Mouse (Mus musculus) c-Kit-positive CD71-positive TER-119-negative erythroid progenitor cells, embryonic 14.5 days (primary cell): Measurements from ENCODE around the gene Cda.

Experiments
- DNase-seq: peaks from one replicate; pipeline ENCODE4 v3.0.0-alpha.2; 2013; ENCODE audit warnings: low read depth

Cda gene

DNA sequence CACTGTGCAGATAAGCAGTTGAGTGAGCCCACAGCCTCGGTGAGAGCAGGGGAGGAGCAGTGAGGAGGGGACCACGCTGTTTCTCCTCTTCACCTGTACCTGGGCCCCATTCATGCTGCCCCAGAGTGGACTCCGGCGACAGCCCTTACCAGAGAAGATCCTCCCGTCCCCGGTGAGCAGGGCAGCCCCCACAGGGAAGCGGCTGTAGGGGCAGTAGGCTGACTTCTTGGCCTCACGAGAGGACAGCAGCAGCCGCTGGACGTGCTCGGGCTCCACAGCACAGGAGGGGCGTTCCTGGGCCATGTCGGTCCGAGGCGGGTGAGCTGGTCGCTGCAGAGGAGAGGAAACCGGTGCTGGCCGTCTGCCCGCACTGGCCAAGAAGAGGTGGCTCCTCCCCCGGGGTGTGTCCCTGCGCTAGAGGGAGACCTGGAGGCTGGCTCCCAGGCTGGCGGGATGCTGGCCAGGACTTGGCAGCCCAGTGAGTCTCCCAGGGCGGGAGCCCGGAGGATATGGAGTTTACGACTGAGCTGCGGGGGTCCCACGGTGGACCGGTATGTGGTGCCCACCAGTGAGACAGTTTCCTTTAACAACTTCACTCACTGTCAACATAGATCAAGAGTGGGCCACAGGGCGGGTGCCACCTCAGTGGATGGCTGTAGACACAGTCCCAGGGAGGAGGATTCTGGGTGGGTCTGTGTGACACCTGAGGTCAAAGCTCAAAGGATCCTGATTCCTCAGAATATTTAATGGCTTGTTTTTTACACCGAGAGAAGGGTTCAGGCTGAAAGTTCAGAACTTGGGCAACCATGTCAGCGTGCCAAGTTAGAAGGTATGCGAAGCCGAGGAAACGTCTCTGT is at the start of gene Cda:
Gene Cda (minus strand): TSS at position 352 of the 857 bp plus-strand sequence.
- no peak for DNase-seq

GRCm38 (mm10) chr4:138416414-138416813 is 48.6 kb upstream of the Cda start:
- DNase-seq = no peak

GRCm38 (mm10) chr4:138415991-138416390 is 48.2 kb upstream of the Cda start:
- no peak for DNase-seq

- DNase-seq = no peak
Observed at GRCm38 (mm10) chr4:138414725-138415124, 46.9 kb upstream of the Cda start.

DNA sequence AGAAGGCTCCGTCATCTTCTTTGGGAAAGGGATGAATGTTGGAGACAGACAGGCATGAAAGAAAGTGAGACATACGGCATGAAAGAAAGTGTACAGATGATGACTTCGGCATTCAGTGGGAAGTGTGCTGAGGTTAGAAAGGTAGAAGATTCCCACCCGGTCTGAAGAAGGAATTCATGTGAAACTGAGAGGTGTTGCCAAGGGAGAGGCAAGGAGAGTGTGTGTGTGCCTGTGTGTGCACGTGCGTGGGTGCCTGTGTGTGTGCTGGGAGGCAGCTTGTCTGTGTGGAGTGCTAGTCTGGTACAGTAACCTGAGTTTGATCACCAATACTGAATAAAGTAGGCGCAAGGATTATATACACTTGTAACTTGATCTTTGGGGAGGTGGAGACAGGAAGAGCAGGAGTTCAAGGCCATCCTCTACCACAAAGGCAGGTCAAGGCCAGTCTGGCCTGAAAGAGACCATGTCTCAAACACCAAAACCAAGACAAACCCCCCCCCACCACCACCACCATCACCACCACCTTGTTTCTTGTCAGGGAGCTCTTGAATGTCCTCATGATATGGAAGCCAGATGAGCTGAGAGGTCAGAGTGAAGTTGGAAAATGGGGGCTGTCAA is 43.8 kb upstream of the Cda start:
- DNase-seq = no peak

DNA sequence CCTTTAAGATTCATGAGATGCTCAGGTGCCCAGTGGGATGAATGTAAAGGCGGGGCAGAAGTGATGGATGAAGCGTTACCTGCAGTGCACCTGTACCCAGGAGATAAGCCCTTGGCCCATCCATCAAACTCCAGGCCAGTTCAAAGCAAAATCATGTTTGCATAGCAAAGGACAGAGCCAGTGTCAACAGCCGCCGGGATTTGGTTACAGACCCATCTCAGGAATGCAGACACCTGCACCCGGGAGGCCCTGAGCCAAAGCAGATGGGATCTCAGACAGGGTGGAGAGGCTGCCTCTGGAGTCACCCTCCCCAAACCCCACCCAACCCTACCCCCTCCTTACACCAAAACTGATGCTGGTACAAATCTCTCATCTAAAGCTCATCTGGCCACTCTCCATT is 43.2 kb upstream of the Cda start:
- no peak for DNase-seq

- DNase-seq = no peak
Observed at GRCm38 (mm10) chr4:138407479-138408194, 39.8 kb upstream of the Cda start.

DNA sequence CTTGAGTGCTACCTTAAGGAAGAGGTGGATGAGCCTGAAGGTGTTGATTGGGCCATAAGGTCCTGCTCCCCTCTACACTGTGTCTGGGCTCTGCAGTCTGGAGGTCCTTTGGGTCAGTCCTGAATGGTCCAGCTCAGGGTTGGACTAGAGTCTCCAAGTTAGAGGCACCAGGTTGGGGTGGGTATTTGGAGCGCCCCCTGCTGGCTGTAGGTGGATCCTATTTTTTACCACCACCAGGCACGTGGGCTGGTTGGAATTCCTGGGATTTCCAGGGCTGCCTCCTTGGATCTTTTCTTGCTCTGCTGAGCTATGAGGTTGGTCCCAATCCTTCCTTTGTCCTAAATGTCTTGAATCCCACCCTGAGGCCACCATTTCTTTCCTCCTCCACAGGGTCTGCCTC is 37.0 kb upstream of the Cda start:
- no peak for DNase-seq

- no peak for DNase-seq
Observed at GRCm38 (mm10) chr4:138396711-138397110, 28.9 kb upstream of the Cda start.

- no peak for DNase-seq
Observed at GRCm38 (mm10) chr4:138395971-138396645, 28.3 kb upstream of the Cda start, which contains the start of gene Fam43b. Gene Fam43b (minus strand): TSS chr4:138396528.

- no peak for DNase-seq
Observed at GRCm38 (mm10) chr4:138395087-138395970, 27.5 kb upstream of the Cda start.

- no peak for DNase-seq
Observed at GRCm38 (mm10) chr4:138393703-138394102, 25.9 kb upstream of the Cda start.

GRCm38 (mm10) chr4:138383789-138384188 is 16.0 kb upstream of the Cda start:
- DNase-seq = no peak

DNA sequence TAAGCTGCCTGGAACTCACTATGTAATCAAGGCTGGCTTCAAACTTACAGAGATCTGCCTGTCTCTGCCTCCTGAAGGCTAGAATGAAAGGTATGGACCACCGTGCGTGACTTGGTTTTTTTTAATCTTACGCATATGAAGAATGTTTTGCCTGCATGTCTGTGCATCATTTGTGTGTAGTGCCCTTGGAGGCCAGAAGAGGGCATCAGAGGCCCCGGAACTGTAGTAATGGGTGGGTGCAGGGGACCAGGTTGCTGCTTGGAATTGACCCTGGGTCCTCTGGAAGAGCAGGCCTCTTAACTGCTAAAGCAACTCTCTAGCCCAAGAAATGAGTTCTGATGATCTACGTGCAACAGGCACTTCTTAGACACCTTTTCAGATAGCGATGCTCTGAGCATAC is 14.7 kb upstream of the Cda start:
- DNase-seq = no peak

DNA sequence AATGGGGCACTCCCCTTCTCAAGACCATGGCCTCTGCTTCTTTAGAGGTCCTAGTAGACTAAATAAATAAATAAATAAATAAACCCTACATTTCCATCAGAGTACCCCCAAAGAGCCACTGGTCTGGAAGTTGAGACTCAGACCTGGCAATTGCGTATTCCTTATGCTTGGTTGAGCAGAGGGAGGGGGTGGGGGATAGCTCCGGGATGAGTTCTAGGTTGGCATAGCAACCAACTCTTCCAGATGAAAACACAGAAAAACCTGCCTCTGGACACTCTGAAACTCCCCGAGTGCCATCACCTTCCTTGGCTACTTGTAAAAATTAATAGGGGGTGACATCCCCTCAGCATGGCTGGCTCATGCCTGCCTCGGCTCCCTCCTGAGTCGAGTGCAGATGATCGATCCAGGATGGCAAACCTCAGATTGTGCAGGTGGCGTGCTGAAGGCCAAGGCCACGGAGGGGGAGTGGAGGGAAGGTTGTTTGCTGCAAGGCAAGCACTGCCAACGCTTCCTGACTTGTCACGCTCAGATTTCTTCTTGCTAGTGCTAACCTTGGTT is 12.4 kb upstream of the Cda start:
- no peak for DNase-seq

DNA sequence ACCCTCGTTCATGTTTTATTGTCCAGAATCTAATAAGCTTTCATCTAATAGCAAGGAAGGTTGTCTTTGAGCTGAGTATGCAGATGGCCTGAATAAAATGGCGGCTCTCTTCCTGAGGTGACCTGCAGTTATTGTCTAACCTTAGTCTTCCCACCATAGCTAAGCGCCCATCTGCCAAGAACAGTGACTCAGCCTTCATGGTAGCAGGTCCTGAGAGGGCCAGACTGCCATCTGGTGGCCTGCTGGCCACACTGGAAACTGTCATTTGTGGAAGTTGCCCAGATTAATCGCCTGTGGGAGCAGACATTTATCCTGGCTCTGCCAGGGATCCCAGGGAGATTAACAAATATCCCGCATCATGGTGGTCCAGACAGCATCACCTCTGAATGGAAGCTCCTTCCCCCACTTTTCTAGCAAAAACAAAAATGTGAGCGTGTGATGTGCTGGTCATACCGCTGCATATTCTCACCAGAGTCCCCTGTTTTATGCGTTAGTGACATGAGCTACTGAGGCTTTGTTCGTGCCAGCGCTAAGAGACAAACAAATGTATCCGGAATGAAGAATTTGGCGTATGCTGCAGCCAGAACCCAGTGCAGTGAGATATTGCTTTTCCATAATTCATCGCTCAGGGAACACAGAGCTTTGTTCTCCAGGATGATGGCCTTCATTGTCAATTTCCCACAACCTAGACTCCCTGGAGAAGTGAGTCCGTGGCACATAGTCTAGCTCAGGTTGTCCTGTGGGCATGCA is 11.5 kb upstream of the Cda start:
- no peak for DNase-seq

DNA sequence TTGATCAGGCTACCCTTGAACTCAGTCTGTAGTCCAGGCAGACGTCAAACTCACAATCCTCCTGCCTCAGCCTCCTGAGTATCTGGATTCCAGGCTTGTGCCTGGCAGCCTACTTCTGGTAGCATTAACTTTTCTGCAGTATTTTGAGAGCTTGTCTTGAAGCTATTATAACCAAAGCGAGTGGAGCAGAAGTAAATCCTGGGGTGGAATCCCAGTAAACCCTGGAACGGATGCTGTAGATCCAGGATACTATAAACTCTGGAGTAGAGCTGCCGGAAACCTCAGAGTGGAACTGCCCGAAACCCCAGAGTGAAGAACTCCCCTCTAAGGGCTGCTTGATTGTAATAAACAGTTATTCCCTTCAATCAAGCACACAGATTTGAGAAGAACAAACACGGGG is 9.7 kb upstream of the Cda start:
- no peak for DNase-seq

DNA sequence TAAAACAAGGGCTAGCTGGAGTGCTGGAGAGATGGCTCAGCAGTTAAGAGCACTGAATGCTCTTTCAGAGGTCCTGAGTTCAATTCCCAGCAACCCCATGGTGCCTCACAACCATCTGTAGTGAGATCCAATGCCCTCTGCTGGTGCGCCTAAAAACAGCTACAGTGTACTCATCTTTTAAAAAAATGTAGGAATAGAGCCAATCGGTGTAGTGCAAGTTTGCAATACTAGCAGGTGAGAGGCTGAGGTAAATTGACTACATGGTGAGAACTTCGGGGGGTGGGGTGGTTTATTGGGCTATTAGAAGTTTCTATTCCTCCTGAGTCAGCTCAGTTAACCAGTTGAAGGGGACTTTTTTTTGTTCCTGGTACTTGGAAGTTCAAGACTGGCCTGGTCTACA is 7.3 kb upstream of the Cda start:
- no peak for DNase-seq

DNA sequence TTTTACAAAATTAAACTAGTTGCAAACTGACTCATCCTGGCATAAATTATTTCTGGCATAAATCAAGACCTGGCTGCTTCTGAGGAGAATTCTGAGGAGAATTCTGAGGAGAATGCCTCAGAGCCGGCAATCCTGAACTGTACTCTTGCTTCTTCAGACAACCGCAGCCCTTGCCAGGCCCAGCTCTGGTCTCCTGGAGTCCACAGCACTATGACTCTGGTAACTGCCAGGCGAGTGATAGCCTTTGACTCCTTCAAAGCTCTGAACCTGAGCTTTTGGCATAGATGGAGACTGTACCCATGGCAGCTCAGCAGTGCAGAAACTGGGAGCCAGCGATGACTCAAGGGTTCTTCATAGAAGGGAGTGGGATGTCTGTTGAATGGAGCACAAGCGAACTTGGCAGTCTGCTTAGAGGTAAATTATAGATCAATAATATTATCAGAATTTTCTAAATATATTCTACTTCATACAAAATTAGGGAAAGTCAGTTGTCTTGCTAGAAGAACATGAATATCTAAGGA is 3.3 kb upstream of the Cda start:
- no peak for DNase-seq
